Mouse (Mus musculus) hindbrain, postnatal 0 days (tissue): ENCODE measurements around the gene Gm9508. TPM values are rescaled to one million over a fixed set of nuclear protein-coding genes. Genes with fewer than 3 reads are reported as not detected.

ENCODE experiments used
- ATAC-seq: fragments of 200-750 bp; cut with Nextera tagmentation; 2 replicates; pipeline ENCODE4 v1.8.0; 2017; ENCODE audit warnings: mild to moderate bottlenecking, moderate TSS enrichment, moderate library complexity
- DNase-seq: peaks from one replicate; pipeline ENCODE4 v3.0.0-alpha.2; 2015; ENCODE audit warnings: low spot score
- H3K27ac ChIP-seq: fragments of 300-500 bp; sonication (generic); 2 replicates; pipeline ENCODE4 v1.5.1; 2014; ENCODE audit warnings: mild to moderate bottlenecking
- H3K27me3 ChIP-seq: fragments of 300-500 bp; sonication (generic); 2 replicates; pipeline ENCODE4 v1.6.1; 2014; ENCODE audit warnings: low read length, mixed read lengths; ENCODE audit not compliant: insufficient read depth
- H3K36me3 ChIP-seq: fragments of 300-500 bp; sonication (generic); 2 replicates; pipeline ENCODE4 v1.6.1; 2014; ENCODE audit warnings: low read length, mixed read lengths; ENCODE audit not compliant: insufficient read depth
- H3K4me1 ChIP-seq: fragments of 300-500 bp; sonication (generic); 2 replicates; pipeline ENCODE4 v1.6.1; 2014; ENCODE audit warnings: antibody characterized with exemption, low read length, mixed read lengths; ENCODE audit not compliant: insufficient read depth
- H3K4me2 ChIP-seq: fragments of 300-500 bp; sonication (generic); 2 replicates; pipeline ENCODE4 v1.6.1; 2014; ENCODE audit warnings: low read depth, mild to moderate bottlenecking, low read length, moderate library complexity, mixed read lengths
- H3K4me3 ChIP-seq: fragments of 300-500 bp; sonication (generic); 2 replicates; pipeline ENCODE4 v1.5.1; 2014; ENCODE audit warnings: low read length
- H3K9ac ChIP-seq: fragments of 300-500 bp; sonication (generic); replicated peaks from 2 replicates; pipeline ENCODE4 v1.6.1; 2014; ENCODE audit warnings: mild to moderate bottlenecking, low read length, moderate library complexity, mixed read lengths
- H3K9me3 ChIP-seq: fragments of 300-500 bp; sonication (generic); 2 replicates; pipeline ENCODE4 v1.6.1; 2016; ENCODE audit warnings: low read length, mixed read lengths
- CTCF ChIP-seq: IDR thresholded peaks from 2 replicates; pipeline ENCODE4 v1.5.1; 2016; ENCODE audit warnings: antibody characterized with exemption, control low read depth, low read depth
- WGBS: fragments of 180-500 bp; shearing (Covaris S2); extraction: QIAGEN DNeasy Blood & Tissue Kit; methylation state at CpG from one replicate; pipeline ENCODE4 v1.1.7; 2014; 5-methylcytosine and 5-hydroxymethylcytosine counted together
- polyA plus RNA-seq: library from polyadenylated mRNA; unstranded; fragments of >200 nt; fragmentation: Nextera tagmentation; extraction: Ambion mirVana; gene quantifications from 2 replicates; pipeline ENCODE4 v1.2.1, GENCODE M21; 2015
- total RNA-seq: library from RNA; depleted of rRNA; stranded (reverse); fragments of >200 nt; gene quantifications from 2 replicates; pipeline ENCODE4 v1.2.3, GENCODE M21; 2014; rRNA removed

The Gm9508 gene
- total and polyA plus RNA-seq, 2 experiments from 2014 or later: not detected

GRCm38 (mm10) chr10:77647901-77648300 lies 49.1 kb downstream of the Gm9508 start:
- WGBS: 82% methylated on average over 8 of the region's 8 CpGs
- ATAC-seq (no peak), DNase-seq (no peak)
- Histone ChIP-seq H3K9me3 (no peaks in the 10 kb centered on the region), H3K9ac (no peak overlapping the region), H3K4me2 (no peak overlapping the region), H3K27ac (no peak overlapping the region), H3K27me3 (no peaks in the 10 kb centered on the region), H3K4me1 (0 out of 2 replicates have a peak, but pooled peaks cover 7% of the 10 kb centered on the region), H3K4me3 (no peak overlapping the region), H3K36me3 (peaks cover 29% of the 10 kb centered on the region)
- TF ChIP-seq CTCF: no peak

GRCm38 (mm10) chr10:77647461-77647860 lies 49.6 kb downstream of the Gm9508 start:
- Histone ChIP-seq H3K9ac (no peak overlapping the region), H3K4me2 (no peak overlapping the region), H3K36me3 (peaks cover 30% of the 10 kb centered on the region), H3K9me3 (no peaks in the 10 kb centered on the region), H3K4me1 (0 out of 2 replicates have a peak, but pooled peaks cover 7% of the 10 kb centered on the region), H3K4me3 (no peak overlapping the region), H3K27ac (no peak overlapping the region), H3K27me3 (no peaks in the 10 kb centered on the region)
- TF ChIP-seq CTCF: no peak
- no peak for ATAC-seq
- no peak for DNase-seq
- WGBS: 78% methylated on average over 1 of the region's 1 CpGs

Other genes with a start within 250 kb of the Gm9508 start
- 43.5 and 56.2 TPM in 2 replicates for gene Fam207a, start 181.4 kb downstream of the Gm9508 start, total RNA-seq
- 31.8 and 35.9 TPM in 2 replicates for gene Fam207a, start 181.4 kb downstream of the Gm9508 start, polyA plus RNA-seq
- 0.68 and 1.9 TPM in 2 replicates for gene Itgb2, start 167.0 kb downstream of the Gm9508 start, total RNA-seq
- 0.87 and 1.0 TPM in 2 replicates for gene Itgb2, start 167.0 kb downstream of the Gm9508 start, polyA plus RNA-seq
- gene Pttg1ip, start 115.5 kb downstream of the Gm9508 start, total RNA-seq: 85.9 and 94.0 TPM in 2 replicates
- 87.3 and 87.5 TPM in 2 replicates for gene Pttg1ip, start 115.5 kb downstream of the Gm9508 start, polyA plus RNA-seq
- gene Sumo3, start 91.1 kb downstream of the Gm9508 start, total RNA-seq: 217 and 218 TPM in 2 replicates
- 330 and 348 TPM in 2 replicates for gene Sumo3, start 91.1 kb downstream of the Gm9508 start, polyA plus RNA-seq
- gene Gm49325, start 91.0 kb downstream of the Gm9508 start, total RNA-seq: 4.0 TPM in 1 of 2 replicates, not detected in the other
- 11.1 and 12.8 TPM in 2 replicates for gene Gm49325, start 91.0 kb downstream of the Gm9508 start, polyA plus RNA-seq
- 45.1 and 48.3 TPM in 2 replicates for gene Ube2g2, start 75.0 kb downstream of the Gm9508 start, total RNA-seq
- gene Ube2g2, start 75.0 kb downstream of the Gm9508 start, polyA plus RNA-seq: 65.8 and 73.8 TPM in 2 replicates
- gene Tspear, start 10.7 kb downstream of the Gm9508 start, total RNA-seq: 0.42 and 4.4 TPM in 2 replicates
- 0.93 and 1.3 TPM in 2 replicates for gene Tspear, start 10.7 kb downstream of the Gm9508 start, polyA plus RNA-seq
- not detected in 2 replicates for gene Gm19402, start 6.5 kb downstream of the Gm9508 start, total RNA-seq
- not detected in 2 replicates for gene Gm19402, start 6.5 kb downstream of the Gm9508 start, polyA plus RNA-seq
- gene Gm10272, start 9.4 kb upstream of the Gm9508 start, total RNA-seq: not detected in 2 replicates
- gene Gm10272, start 9.4 kb upstream of the Gm9508 start, polyA plus RNA-seq: not detected in 2 replicates
- gene Gm10024, start 14.2 kb upstream of the Gm9508 start, total RNA-seq: not detected in 2 replicates
- not detected in 2 replicates for gene Gm10024, start 14.2 kb upstream of the Gm9508 start, polyA plus RNA-seq
- gene Gm10142, start 18.6 kb upstream of the Gm9508 start, total RNA-seq: not detected in 2 replicates
- gene Gm10142, start 18.6 kb upstream of the Gm9508 start, polyA plus RNA-seq: not detected in 2 replicates
- gene Krtap12-1, start 23.4 kb upstream of the Gm9508 start, total RNA-seq: not detected in 2 replicates
- gene Krtap12-1, start 23.4 kb upstream of the Gm9508 start, polyA plus RNA-seq: not detected in 2 replicates
- not detected in 2 replicates for gene Gm10100, start 29.3 kb upstream of the Gm9508 start, total RNA-seq
- gene Gm10100, start 29.3 kb upstream of the Gm9508 start, polyA plus RNA-seq: not detected in 2 replicates
- not detected in 2 replicates for gene Gm18596, start 45.4 kb upstream of the Gm9508 start, total RNA-seq
- gene Gm18596, start 45.4 kb upstream of the Gm9508 start, polyA plus RNA-seq: not detected in 2 replicates
- not detected in 2 replicates for gene Gm9736, start 54.1 kb upstream of the Gm9508 start, total RNA-seq
- not detected in 2 replicates for gene Gm9736, start 54.1 kb upstream of the Gm9508 start, polyA plus RNA-seq
- gene Gm3233, start 62.4 kb upstream of the Gm9508 start, total RNA-seq: not detected in 2 replicates
- gene Gm3233, start 62.4 kb upstream of the Gm9508 start, polyA plus RNA-seq: not detected in 2 replicates
- not detected in 2 replicates for gene Gm3238, start 74.1 kb upstream of the Gm9508 start, total RNA-seq
- gene Gm3238, start 74.1 kb upstream of the Gm9508 start, polyA plus RNA-seq: not detected in 2 replicates
- not detected in 2 replicates for gene Gm7138, start 79.7 kb upstream of the Gm9508 start, total RNA-seq
- not detected in 2 replicates for gene Gm7138, start 79.7 kb upstream of the Gm9508 start, polyA plus RNA-seq
- not detected in 2 replicates for gene Gm3250, start 85.3 kb upstream of the Gm9508 start, total RNA-seq
- not detected in 2 replicates for gene Gm3250, start 85.3 kb upstream of the Gm9508 start, polyA plus RNA-seq
- not detected in 2 replicates for gene Gm7137, start 91.0 kb upstream of the Gm9508 start, total RNA-seq
- not detected in 2 replicates for gene Gm7137, start 91.0 kb upstream of the Gm9508 start, polyA plus RNA-seq
- not detected in 2 replicates for gene Gm9639, start 97.8 kb upstream of the Gm9508 start, total RNA-seq
- gene Gm9639, start 97.8 kb upstream of the Gm9508 start, polyA plus RNA-seq: not detected in 2 replicates
- not detected in 2 replicates for gene Gm19668, start 101.9 kb upstream of the Gm9508 start, total RNA-seq
- not detected in 2 replicates for gene Gm19668, start 101.9 kb upstream of the Gm9508 start, polyA plus RNA-seq
- not detected in 2 replicates for gene Gm9507, start 114.6 kb upstream of the Gm9508 start, total RNA-seq
- gene Gm9507, start 114.6 kb upstream of the Gm9508 start, polyA plus RNA-seq: not detected in 2 replicates
- gene Gm2696, start 117.4 kb upstream of the Gm9508 start, total RNA-seq: not detected in 2 replicates
- gene Gm2696, start 117.4 kb upstream of the Gm9508 start, polyA plus RNA-seq: not detected in 2 replicates
- gene Krtap10-4, start 129.9 kb upstream of the Gm9508 start, total RNA-seq: not detected in 2 replicates
- gene Krtap10-4, start 129.9 kb upstream of the Gm9508 start, polyA plus RNA-seq: not detected in 2 replicates
- gene Krtap10-10, start 138.7 kb upstream of the Gm9508 start, total RNA-seq: not detected in 2 replicates
- gene Krtap10-10, start 138.7 kb upstream of the Gm9508 start, polyA plus RNA-seq: not detected in 2 replicates
- not detected in 2 replicates for gene Gm36176, start 149.6 kb upstream of the Gm9508 start, total RNA-seq
- gene Gm36176, start 149.6 kb upstream of the Gm9508 start, polyA plus RNA-seq: not detected in 2 replicates
- gene Gm10318, start 155.6 kb upstream of the Gm9508 start, total RNA-seq: not detected in 2 replicates
- not detected in 2 replicates for gene Gm10318, start 155.6 kb upstream of the Gm9508 start, polyA plus RNA-seq
- gene Gm3285, start 164.7 kb upstream of the Gm9508 start, total RNA-seq: not detected in 2 replicates
- not detected in 2 replicates for gene Gm3285, start 164.7 kb upstream of the Gm9508 start, polyA plus RNA-seq
- gene Lrrc3, start 205.3 kb upstream of the Gm9508 start, total RNA-seq: 27.8 and 31.4 TPM in 2 replicates
- 22.1 and 24.3 TPM in 2 replicates for gene Lrrc3, start 205.3 kb upstream of the Gm9508 start, polyA plus RNA-seq